Mouse (Mus musculus) liver, embryonic 14.5 days (tissue): ENCODE data around the gene Pitx2.

Source experiments
- CTCF ChIP-seq: IDR thresholded peaks from 2 replicates; pipeline ENCODE4 v1.5.1; 2016; ENCODE audit warnings: antibody characterized with exemption, low read depth, control low read depth
- EP300 ChIP-seq: IDR thresholded peaks from 2 replicates; pipeline ENCODE4 v1.6.1; 2016; ENCODE audit warnings: antibody characterized with exemption, low read depth

- TF ChIP-seq CTCF (no peak), EP300 (no peak)
These were observed 15.6 kb downstream of the Pitx2 start for GRCm38 (mm10) chr3:129215241-129215750.
